Mouse (Mus musculus): ENCODE data around the gene Rpl36.

Rpl36 gene

DNA sequence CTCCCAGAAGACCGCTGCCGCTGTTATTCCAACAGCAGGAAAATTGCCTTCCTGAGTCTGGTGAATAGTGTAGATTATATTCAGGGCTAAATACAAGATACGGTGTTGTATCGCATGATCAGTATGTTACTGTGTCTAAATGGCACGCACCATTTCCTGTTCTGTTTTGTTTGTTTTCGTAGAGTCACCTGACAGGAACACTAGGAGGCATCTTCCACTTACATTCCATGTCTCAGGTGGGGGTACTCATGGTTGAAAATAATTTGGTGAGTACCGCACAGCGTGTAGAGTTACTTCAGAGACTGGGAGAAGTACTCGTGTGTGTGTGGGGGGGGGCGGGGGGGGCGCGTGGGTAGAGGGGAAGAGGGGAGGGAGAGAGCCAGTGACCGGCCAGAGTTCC lies 34.3 kb downstream of the Rpl36 start:
- DNase-seq (ENCODE audit: low spot score in 2 of 2), result no peak

DNA sequence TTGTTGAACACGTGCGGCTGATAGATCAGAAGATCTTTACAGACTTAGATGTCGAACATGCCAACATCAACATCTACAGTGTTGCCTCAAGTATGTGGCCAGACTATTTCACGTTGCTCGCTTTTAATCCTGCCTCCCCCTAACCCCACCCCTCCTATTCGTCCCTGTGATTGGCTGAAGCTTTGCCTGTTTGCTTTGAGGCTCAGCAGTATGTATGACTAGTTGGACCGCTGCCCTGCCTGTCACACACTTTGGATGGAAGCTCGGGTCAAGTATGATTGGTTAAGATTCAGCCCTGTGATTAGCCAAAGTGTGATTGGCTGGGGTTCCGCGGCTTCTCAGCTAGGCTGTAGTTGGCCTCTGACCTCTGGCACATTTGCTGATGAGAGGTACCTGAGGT lies 38.6 kb downstream of the Rpl36 start:
- DNase-seq (ENCODE audit: low spot score in 2 of 2), result no peak

DNA sequence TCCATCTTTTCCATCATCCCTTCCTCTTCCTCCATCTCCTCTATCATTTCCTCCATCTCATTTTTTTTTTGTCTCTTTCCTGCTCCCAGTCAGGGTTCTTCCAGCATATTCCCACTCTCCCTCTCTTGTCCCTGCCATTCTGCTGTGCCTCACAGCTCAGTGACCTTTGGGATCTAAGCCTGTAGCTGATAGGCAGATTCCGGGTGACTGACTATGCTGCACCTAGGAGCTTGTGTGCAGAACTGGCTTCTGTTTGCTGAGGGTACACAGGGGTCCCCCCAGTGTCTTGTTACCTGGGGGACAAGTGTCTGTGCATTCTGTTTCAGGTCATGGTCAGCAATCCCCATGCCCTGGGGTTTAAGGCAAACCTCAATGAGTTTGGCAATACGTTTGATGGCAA lies 41.6 kb downstream of the Rpl36 start:
- DNase-seq (ENCODE audit: low spot score in 2 of 2), result no peak

DNA sequence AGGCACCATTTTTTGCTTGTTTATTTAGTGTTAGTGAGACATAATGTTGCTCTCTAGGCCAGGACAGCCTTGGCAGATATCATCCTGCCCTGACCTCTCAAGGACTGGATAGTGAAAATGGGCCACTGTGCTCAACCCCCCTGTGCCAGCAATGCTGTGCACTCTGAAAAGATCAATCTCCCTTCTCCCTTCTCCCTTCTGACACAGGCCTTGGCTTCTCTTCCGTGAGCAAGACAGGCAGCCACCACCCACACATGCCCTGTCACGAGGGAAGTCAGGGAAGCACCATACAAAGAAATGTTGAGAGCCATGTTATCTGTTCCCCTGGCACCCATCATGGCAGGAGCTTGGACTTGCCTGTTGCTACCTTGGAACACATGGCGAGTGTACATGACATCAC lies 42.1 kb downstream of the Rpl36 start:
- DNase-seq (ENCODE audit: low spot score in 2 of 2), result no peak

DNA sequence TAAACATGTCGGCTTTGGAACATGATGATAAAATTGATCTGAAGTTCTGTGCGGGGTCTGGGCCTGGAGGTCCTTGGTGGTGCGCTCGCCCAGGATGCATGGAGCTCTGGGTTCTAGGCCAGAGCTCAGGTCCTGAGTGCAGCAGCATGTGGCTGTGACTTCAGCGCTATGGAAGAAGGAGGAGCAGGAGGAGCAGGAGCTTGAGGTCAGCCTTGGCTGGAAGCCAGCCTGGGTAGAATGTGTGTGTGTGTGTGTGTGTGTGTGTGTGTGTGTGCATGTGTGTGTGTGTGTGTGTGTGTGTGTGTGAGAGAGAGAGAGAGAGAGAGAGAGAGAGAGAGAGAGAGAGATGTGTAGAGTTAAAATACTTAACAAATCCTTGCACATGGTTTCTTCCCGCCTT lies 43.0 kb downstream of the Rpl36 start:
- DNase-seq (ENCODE audit: low spot score in 2 of 2), result no peak

DNA sequence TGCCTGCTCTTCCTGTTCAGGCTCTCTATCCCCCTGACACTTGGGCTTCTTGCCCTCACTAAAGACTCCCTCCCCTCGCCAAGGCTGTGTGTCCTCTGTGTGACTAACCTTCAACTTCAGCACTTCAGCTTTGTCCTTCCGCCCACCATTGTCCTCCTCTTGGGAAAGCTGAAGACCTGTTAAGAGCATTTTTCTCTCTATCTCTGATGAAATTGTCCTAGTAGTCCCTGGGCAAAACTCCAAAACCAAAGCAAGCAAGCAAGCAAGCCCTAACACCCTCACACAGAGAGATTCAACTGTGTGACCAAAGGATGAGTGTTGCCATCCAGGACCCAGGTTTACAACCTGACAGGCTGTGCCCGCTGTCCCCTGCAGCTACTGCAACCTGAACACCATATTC lies 50.4 kb downstream of the Rpl36 start:
- DNase-seq (ENCODE audit: low spot score in 2 of 2), result no peak

Data from urinary bladder, postnatal 36 days (tissue).